Mouse (Mus musculus) spleen, postnatal 4 days (tissue): ENCODE measurements around the gene Hoxa9.
A peak's percentile ranks its signal among the peaks of the same experiment; 100 is the strongest.

Experiments
- DNase-seq, 2 experiments: peaks; one replicate each; pipeline ENCODE4 v3.0.0; 2022; ENCODE audit warnings: low spot score in 2 of 2

Gene Hoxa9

GRCm38 (mm10) chr6:52228475-52229465 lies 2.1 kb downstream of the Hoxa9 start:
- DNase-seq: no peak

GRCm38 (mm10) chr6:52227470-52228222 lies 3.2 kb downstream of the Hoxa9 start:
- DNase-seq: no peak

DNA sequence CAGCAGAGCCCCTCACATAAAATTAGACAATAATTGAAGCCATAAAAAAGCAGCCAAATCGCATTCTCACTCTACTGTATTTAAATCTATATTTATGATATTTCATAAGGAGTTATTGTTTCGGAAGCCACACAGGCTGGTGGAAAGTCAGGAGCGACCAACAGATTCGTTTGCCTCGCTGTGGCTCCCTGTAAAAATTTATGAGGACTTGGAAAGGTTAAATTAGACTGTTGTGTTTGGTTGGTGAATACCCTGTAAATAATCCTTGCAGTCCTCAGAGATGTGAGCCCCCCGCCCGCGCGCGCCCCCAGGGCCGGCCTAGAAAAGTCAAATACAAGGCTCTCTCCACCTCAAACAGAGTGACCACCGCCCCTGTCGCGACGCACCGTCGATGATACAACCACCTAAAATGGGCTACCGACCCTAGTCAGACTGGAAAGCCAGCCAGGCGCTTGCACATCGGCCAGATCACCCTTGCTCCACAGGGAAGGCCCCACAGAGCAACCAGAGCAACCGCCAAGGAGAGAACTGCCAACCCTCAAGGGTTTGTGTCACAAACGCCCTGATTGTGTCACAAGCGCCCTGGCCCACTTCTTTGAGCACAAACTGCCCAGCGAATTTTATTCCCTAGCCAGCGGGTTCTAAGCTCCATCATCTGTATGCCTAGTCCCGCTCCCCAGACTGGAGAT lies 4.2 kb downstream of the Hoxa9 start:
- no peak for DNase-seq

DNA sequence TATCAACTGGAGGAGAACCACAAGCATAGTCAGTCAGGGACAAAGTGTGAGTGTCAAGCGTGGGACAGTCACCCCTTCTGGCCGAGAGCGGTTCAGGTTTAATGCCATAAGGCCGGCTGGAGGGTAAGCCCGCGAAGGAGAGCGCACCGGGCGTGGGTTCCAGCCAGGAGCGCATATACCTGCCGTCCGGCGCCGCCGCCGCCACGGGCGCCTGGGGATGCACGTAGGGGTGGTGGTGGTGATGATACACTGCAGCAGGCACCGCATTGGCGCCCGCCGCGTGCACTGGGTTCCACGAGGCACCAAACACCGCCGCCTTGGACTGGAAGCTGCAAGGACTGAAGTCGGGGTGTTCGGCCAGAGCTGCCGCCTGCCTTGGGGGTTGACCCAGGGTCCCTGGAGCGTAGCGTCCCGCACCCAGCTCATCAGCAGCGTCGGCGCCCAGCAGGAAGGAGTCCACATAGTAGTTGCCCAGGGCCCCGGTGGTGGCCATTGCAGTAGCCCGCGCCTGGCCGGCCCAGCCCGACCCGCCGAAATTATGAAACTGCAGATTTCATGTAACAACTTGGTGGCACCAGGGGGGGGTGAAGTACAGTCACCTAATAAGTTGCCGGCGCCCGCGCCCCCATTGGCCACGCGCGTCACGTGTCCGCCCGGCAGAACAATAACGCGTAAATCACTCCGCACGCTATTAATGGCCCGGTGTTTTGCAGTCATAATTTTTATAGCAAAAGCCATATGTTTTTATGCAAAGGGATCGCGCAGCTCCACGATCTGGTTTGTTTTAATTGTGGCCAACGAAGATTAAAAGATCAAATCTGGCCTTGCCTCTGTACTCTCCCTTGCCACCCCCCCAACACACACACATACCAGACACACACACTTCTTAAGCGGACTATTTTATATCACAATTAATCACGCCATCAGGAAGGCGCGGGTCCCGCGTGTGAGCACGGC lies 5.0 kb downstream of the Hoxa9 start:
- DNase-seq: no peak

DNA sequence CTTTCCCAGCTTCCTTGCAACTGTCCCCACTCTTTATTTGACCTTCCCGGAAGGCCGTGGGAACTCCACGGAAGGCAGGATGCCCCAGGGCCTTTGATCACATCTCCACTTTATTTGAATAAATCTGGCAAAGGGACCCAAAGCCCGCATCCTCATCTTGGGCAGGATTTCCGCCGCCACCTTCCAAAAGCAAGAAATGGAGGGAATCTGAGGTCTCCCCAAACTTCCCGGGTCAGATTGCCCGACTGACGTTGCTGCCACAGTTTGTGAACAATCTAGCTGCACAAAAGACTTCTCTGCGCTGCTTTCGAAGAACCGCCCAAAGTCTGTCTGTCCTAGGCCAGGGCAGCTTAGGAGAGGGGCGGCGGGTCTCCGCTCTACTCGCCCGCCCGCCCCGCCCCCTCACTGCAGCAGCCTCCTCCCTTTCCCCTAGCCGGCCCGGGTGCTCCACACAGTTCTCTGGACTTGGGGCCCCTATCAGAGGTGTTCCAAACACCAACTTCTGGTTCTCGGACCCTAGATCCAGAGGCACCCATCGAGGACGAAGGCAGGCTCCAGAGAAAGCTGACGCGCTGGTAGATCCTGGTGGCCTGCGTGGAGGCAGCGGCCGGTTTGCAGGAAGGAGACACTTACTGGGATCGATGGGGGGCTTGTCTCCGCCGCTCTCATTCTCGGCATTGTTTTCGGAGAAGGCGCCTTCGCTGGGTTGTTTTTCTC lies 5.8 kb downstream of the Hoxa9 start:
- DNase-seq: no peak

GRCm38 (mm10) chr6:52223939-52224760 lies 6.7 kb downstream of the Hoxa9 start:
- DNase-seq: no peak

DNA sequence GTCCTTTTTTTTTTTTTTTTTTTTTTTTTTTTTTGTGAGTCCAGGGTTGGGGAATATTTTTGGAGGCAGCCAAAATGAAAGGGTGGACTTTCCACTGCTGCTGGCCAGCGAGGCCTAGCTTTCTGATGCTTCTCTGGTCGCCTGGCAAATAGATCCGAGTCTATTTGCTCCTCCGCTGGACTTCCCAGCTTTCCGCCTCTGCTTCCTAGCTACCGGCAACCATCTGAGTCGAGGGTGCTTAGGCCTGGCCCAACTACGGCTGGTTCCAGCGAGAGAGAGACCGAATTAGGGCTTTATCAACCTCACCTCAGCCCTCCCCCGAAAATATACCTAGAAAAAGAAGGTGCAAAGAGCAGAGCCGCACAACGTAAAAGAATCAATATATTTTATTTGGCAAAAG lies 8.2 kb downstream of the Hoxa9 start:
- DNase-seq: no peak

DNA sequence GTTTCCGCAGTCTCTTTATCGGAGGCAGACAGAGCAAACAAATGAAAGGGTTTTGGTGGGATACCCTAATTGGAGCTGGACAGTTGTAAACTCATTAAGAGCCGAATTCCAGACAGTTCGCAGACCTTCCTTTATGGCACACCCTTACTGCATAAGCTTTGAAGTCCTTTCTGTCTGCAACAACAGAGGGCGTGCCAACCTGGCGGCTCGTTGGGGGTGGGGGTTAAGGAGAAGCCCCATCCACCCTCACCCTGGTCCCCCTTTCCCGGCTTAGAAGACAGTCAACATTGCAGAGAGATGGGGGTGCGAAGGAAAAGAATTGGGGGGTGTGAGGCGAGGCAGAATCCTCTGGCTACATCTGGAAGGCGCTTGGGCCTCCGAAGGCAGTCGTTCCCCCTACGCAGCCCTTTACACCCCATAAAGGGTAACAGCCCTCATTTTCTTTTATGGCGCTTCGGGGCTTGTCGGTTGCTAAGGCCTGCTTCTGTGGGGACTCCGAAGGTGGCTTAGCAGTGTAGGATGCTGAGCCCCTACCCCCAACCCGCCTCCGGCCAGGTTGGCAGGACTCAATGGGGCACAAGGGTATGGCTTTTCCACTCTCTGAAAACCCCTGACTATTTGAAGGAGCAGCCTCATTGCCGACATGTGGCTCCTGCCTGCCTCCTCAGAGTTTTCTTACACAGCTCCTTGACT lies 8.8 kb downstream of the Hoxa9 start:
- no peak for DNase-seq

GRCm38 (mm10) chr6:52221337-52221992 lies 9.4 kb downstream of the Hoxa9 start, which contains the start of gene Hoxa7:
Gene Hoxa7 (minus strand): TSS chr6:52221854.
- peak; percentile 75 to 90 for DNase-seq

DNA sequence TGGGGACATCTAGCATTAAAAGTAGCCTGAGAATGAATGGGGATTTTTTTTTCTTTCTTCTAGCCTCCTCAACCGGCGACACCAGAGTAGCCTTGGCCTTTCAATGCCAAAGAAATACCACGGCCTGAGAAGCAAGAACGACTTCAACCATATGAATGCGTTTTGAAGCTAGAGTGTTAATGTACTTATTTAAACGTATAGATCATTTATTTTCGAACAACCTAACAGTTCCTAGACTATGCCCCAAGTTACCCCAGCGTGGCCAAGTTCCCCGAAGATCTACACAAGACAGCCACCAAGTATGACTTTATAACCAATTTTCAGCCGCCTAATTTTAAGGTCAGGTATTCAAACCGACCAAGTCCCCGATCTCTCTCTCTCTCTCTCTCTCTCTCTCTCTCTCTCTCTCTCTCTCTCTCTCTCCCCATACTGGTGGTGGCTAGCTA lies 10.0 kb downstream of the Hoxa9 start:
- no peak for DNase-seq

DNA sequence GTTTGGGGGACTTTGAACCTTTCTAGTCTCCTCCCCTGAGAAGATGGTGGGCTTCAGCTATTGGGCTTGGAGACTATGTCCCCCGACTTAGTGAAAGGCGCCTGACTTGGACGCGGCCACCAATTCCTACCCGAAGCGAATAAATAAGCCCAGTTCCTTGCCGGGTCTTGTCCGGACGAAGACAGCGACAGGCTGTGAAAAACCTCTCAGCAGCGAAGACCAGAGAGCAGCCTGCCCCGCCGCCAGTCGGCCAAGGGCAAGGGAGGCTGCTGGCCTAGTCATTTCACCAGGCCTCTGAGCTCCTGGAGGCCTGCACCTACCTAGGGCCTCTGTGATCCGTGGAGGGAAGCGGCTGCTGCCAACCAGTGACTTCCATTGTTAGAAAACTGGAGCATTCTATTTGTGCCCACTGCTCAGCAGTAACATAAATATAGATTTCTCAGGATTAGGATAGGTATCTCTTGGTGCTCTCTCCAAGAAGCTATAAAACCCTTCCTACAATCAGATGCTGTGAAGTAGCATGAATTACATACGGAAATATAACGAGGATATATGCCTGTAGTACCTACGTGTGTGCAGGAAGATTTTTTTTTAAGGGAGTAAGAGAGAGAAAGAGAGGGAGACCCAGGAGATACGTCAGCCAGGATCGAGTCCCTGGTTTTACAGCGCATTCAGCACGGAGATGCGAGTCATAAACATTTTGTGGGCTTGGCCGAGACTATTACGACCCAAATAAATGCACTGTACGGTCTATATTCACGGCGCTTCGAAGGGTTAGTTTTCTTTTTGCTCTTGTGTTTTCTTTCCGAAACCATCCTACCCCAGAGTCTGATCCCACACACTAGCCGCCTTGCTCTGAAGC lies 10.7 kb downstream of the Hoxa9 start:
- DNase-seq: no peak

DNA sequence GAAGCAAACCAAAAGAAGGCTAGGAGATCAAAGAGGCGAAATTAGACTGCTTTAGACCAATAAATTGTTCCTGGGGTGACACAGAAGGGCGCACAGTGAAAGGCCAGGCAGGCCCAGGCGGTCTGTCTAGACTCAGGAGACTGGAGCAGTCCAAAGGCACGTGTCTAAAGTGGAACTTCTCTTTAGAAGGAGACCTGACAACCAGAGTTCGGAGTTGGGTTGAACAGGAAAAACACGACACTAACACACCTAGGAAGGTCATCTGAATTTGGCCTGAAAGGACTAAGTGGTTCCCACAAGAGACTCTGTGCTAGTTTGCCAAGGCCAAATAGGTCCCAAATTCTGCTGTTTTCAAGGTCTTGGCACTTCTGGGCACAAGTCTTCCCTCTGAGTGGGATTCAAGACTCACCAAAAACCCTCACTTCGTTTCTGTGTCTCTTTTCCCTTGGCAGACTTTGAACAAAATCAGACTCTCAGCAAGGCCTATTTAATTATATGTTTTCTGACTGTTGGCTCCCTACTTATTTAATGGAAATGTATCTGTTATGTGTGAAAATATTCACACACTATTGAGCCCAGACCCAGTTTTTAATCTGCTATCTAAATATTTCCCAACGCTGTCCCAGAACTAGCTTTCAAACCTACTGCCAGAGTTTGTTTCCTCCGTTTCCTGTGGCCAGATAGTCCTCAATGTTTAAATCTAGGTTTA lies 11.5 kb downstream of the Hoxa9 start:
- DNase-seq: no peak

DNA sequence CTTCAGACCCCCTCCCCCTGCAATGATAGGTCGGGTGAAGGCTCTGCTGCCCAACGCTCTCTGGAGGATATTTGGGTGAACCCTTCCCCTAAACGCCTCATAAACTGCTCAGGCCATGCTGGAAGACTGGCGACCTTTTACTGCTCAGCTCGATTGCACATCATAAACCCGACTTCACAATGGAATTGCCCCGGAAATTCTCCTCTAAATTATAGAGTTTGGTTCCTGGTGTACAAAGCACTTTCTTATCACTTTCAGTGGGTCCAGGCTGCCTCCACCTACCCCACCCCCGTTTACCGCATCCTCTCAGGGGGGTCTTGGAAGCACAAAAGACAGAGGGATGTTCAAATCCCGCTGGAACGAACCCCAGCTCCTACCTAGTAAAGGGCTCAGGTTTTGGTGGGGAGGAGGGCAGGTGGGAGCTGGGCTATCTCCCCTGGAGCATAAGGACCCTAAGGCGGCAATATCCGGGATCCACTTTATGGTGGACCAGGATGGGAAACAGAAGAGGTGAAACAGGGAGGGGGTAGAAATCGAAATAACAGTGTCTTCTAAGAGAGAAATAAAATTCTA lies 12.2 kb downstream of the Hoxa9 start:
- DNase-seq: peak in 1 of 2 experiments; percentile 49

DNA sequence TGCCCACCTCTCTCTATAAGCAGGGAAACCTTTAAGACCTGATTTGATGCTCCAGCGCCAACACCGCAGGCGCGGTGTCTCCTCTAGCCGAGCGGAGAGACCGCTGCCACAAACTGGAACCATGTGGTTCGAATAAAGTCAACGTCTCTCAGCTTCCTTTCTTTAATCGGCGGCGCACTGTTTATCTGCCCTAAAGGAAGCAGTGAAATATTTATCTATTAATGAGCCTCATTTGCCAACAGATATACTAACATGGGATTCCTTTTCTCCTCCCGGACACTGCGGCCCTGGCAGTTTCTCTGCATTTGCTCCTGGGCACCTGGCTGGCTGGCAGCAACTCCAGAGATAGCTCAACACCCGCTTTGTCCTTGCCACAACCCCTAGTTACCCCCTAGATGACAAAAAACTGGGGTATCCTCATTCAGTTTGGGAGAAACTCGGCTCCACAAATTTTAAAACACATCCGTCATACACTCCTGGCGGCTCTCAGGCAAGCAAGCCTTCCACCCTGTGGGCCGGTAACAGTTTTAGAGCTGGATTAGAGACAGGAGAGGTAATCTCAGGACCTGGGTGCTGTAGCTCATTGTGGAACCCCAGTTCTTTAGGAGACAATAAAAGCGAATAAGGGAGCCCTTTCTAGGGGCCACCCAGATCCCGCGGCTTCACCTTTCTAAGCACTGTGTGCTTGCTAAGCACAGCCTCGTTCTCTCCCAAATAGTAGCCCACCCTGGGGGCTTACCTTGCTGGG lies 12.8 kb downstream of the Hoxa9 start:
- peak in 1 of 2 experiments; percentile 53 for DNase-seq

GRCm38 (mm10) chr6:52217459-52217768 lies 13.5 kb downstream of the Hoxa9 start:
- DNase-seq: peak in 1 of 2 experiments; percentile 75
